Mouse (Mus musculus): ENCODE data around the gene Otud7b.

DNA sequence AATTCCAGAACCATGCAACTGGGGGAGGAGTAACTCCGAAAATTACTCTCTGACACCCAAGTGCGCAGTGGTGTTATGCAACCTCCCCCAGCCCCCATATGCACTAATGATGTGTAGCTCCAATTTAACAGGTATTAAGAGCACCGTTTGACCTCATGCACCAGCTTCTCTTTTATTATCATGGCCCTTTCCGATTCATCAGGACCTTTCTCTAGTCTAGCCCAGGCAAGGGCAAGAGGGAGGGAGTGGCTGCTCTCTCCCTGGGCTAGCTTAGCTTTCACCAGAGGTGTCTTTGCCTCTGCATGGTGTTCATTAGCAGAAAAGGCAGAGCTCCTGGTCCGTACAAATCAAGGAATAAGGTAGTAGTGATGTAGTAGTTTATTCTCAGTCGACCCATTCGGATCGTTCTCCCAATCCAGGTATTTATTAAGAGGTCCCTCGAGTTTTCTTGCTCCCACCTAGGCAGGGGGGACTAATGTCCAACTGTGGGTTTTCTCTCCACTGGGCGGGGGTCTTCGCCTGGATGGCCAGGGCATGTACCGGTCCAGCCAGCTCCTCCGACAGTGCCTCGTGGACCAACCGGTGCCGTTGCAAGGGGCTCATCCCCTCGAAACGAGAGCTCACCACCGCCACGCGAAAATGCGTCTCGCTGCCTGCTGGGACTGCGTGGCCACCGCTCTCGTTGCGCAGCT is 92.3 kb downstream of the Otud7b start:
- no peak for TF ChIP-seq POLR2A (IDR thresholded peaks at IDR 0.05; ENCODE audit: low read depth, low read length)
- no peak for TF ChIP-seq CTCF (conservative IDR thresholded peaks at IDR 0.05; ENCODE audit: insufficient read depth, insufficient read length, low read depth, low read length)

Data from kidney, adult 2 months (tissue).